Mouse (Mus musculus) natural killer cell, adult 2 months (primary cell): ENCODE data around the gene Fam122a.

Experiments
- DNase-seq, 2 experiments: peaks; one replicate each; pipeline ENCODE4 v3.0.0; 2022; ENCODE audit warnings: low spot score in 2 of 2

Fam122a gene

DNA sequence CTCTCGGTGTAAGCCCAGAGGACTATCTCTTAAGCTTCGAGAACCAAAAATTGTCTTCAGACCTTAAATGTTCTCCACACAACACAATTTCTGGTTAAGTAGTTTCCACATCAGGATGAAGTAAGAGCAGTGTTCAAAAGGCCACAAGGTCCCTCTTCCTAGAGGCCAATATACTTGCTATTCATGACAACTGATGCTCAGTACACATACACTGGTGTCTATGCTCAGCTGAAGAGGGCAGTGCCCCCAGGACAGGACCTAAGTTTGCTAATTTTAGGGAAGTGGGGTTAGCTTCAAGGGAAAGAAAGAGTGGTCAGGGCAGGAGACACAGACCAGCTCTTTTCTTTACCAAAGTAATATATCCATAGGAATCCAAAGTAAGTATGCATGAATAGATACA lies 45.8 kb downstream of the Fam122a start:
- DNase-seq, result no peak

- DNase-seq, result no peak
Observed at GRCm38 (mm10) chr19:24428011-24428410, 49.1 kb downstream of the Fam122a start.

- DNase-seq, result no peak
Observed at GRCm38 (mm10) chr19:24427258-24427657, 49.9 kb downstream of the Fam122a start.

- no peak for DNase-seq
Observed at GRCm38 (mm10) chr19:24426759-24427181, 50.4 kb downstream of the Fam122a start.
